Mouse (Mus musculus) granulocyte monocyte progenitor cell, adult 5-6 weeks (primary cell): ENCODE measurements at regions not wholly inside any gene's neighbourhood (a gene's known extent, or its start where the extent isn't known, plus 50 kb on each side); places are given as distances from the start of the nearest gene placed in this dataset.

ENCODE experiments used
- ATAC-seq: replicated peaks from 2 replicates; pipeline ENCODE4 v1.8.0; 2016; ENCODE audit warnings: mild to moderate bottlenecking, moderate TSS enrichment, inconsistent platforms; ENCODE audit not compliant: poor library complexity, severe bottlenecking

DNA sequence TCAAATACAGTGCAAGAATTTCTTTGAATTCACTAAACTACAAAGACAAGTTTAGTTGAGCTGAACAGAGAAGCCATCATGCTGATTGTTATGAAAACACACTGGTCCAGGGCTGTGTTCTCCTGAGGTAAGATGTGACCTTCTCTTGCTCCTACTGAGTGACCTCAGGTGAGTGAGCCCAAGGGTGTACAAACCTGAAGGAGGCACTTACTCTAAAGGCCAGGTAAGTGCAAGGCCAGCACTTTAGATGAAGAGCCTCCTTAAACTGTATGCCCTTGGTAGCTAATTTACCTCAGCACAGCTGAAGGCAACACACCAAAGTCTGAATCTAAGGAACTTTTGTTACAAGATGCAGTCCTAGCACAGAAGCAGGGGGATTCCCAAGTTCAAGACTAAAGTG, 128.7 kb upstream of the Lef1 start:
- no peak for ATAC-seq

GRCm38 (mm10) chr3:130978986-130979642, 131.2 kb upstream of the Lef1 start:
- no peak for ATAC-seq

GRCm38 (mm10) chr3:130977921-130978700, 132.2 kb upstream of the Lef1 start:
- ATAC-seq = no peak

GRCm38 (mm10) chr3:130976206-130976605, 134.1 kb upstream of the Lef1 start:
- no peak for ATAC-seq

- no peak for ATAC-seq
These were observed 135.0 kb upstream of the Lef1 start for GRCm38 (mm10) chr3:130975291-130975690.

DNA sequence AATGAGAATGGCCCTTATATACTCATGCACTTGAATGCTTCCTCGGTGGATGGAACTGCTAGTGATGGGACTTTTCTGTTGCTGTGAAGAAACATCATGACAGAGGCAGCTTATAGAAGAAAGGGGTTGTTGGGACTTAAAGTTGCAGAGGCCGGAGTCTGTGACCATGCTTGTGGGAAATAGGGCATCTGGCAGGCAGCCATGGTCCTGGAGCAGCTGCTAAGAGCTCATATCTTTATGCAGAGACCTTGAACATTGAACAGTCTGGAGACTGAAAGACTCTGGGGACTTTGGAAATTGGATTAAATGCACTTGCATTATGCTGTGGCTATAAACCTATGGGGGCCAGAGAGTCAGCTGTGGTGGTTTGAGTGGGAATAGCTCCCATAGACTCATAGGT, 138.1 kb upstream of the Lef1 start:
- no peak for ATAC-seq

- no peak for ATAC-seq
These were observed 145.0 kb upstream of the Lef1 start for GRCm38 (mm10) chr3:130965275-130965674.

GRCm38 (mm10) chr3:130964088-130964487, 146.2 kb upstream of the Lef1 start:
- ATAC-seq = no peak

DNA sequence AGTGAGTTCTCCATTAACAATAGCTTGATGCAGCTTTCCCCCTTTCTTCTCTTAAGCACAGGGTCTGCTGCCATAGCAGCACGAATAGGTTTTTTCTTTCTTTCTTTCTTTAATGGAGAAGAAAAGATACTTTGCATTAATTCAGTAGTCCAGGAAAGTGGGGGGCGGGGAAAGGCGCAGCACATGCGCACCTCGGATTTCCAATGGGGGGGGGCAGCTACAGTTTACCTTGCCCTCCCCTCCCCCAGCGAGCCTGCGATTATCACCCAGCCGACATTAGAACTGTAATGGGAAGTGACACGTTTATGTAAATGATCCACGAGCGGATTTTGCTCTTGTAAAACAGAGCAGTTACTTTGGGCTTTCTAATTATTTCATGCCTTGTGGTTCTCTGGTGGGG, 146.6 kb upstream of the Lef1 start:
- no peak for ATAC-seq

DNA sequence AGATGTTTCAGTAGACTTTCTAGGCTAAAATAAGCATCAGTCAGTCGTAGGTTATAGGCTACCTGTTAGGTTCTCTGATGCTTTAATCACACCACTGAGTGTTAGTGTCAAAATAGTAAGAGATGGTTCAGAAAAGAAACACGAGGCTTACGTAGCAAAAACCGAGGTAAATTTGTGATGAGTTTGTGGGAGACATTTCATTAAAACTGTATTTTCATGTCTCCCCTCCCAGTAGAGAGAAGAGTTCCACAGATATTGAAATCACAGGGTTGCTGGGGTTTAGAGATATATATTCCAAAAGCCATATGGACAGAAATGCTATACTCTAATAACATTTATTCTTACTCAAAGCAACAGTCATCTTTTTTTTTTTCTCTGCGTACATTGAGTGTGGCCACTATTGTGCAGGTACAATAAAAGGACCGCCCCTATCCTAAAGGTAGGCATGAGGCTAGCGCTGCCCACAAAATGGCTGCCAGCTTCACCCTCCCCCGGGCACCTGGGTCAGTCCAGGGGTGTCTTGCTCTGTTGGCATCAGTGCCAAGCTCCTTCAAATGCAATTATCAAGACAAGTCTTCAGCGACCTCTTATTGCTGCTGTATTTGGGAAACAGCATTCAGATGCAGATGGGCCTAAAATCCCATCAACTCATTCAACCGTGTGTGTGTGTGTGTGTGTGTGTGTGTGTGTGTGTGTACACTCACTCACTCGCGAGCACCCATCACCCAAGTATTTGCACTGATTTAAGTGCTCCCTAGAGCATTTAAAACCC, 147.4 kb upstream of the Lef1 start:
- no peak for ATAC-seq

DNA sequence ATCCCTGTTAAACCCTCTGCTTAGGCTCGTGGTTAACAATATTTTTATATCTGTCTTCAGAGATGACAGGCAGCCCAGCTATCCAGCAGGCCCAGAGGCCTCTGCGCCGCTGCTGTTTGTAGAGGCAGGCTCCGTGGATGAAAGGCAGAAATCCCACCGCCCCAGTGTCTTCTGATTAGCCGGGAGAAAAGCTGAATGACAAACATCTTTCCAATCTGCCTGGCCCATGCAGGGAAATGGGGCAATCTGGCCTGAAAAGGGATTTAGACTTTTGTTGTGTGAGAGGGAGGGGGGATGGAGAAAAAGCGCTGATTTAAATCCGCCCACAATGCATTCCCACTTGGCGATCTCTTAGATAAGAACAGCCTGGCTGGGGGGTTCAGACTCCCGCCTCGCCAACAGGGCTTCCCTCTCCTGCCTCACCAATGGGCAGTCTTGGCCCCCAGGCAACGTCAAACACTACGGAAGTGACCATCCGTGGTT, 148.1 kb upstream of the Lef1 start:
- no peak for ATAC-seq

DNA sequence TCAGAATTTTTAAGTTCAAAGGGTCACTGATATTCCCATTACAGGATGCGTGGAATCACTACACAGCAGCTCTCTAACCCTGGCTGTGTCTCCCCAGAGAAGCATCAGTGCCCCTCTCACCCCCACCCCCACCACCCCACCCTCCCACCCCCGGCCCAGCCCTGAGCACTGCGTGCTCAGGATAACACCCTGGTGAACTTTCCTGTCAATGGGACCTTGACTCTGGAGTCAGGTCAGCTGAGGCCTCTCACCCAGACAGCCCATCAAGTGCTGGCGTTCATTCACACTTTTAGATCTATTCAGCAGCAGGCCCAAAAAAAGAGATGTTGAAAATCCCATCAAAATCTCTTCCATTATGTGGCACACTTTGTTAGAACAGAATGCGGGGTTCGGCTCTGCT, 148.6 kb upstream of the Lef1 start:
- ATAC-seq = no peak

- no peak for ATAC-seq
These were observed 154.3 kb upstream of the Lef1 start for GRCm38 (mm10) chr3:130955958-130956357.

GRCm38 (mm10) chr3:130951381-130951780, 158.9 kb upstream of the Lef1 start:
- ATAC-seq = no peak

- ATAC-seq = no peak
These were observed 159.4 kb upstream of the Lef1 start for GRCm38 (mm10) chr3:130950872-130951271.

GRCm38 (mm10) chr3:130947880-130948279, 162.4 kb upstream of the Lef1 start:
- ATAC-seq = no peak

DNA sequence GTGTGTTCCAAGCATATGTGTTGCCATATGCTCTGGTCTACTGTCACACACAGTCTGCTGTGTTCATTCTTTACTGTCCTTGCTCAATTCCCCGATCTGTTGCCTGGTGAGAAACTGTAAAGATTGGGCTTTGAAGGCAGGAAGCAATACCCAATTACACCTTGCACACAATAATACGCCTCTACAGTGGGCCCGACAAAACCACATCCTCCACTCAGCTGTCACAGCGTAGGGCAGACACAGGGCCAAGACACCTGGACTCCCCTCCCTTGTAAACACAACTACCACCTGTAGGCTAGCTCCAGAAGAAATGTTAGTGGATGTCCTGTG, 163.0 kb upstream of the Lef1 start:
- ATAC-seq = no peak

GRCm38 (mm10) chr3:130946576-130947276, 163.5 kb upstream of the Lef1 start:
- ATAC-seq = no peak

DNA sequence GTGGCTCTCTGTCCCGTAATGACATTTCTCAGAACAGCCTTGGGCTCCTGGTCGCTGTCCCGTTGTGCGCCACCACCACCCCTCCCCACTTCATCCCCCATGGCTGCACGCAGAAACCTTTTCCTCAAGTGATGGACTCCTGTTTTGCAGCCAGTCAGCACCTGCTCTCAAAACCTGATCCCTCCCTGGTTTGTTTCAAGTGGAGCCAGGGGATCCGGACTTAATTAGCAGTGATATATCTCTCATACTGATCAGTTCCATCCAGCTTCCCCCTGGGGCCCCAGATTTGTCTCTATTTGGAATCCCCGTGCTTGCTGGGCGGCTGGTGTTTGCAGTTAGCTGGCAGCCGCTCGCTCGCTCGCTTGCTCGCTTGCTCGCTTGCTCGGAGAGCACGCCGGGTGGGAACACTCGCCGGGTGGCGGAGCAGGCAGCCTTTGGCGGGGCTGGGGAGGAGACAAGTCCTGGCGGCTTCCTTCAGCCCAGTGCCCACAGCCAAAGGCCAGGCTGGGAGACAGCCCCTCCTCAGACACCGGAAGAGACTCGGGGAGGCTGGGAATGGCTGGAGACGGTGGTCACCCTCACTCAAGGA, 164.3 kb upstream of the Lef1 start:
- ATAC-seq = peak; percentile 42

DNA sequence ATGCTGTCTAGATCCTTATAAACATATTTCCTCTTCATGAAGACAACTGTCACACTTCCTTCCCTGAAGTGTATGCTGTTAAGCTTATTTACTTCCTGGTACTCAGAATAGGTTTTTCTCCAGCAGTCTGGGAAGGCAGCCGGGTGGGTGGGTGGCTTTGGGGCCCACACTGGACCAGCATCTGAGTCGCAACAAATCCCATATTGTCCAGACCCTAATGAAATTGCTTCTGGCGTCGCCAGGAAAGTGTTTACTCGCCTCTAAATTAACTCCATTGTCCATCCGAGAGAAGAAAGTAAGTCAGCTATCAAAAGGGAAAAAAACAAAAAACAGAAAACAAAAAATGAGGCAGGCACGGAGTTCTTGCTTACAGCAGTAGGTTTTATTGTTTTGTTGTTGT, 164.9 kb upstream of the Lef1 start:
- ATAC-seq = no peak
